Mouse (Mus musculus) adrenal gland, adult 8-10 months (tissue): ENCODE data around the gene Thg1l. TPM values are rescaled to one million over a fixed set of nuclear protein-coding genes. Genes with fewer than 3 reads are reported as not detected.

Source experiments
- DNase-seq: peaks from one replicate; pipeline ENCODE4 v3.0.0; 2022
- total RNA-seq, 4 experiments: library from RNA; stranded (reverse); gene quantifications; 2 replicates each; pipeline ENCODE4 v1.2.4; 2022

Thg1l gene
- total RNA-seq, result 10 to 100 TPM; 14.9 to 22.0 (median 17.9) TPM

GRCm38 (mm10) chr11:45955127-45955627 is at the start of gene Thg1l:
Thg1l (minus strand) TSS chr11:45955494.
- peak; percentile 88 for DNase-seq

- no peak for DNase-seq
Measured at GRCm38 (mm10) chr11:45992087-45992486, 36.8 kb upstream of the Thg1l start.

- DNase-seq, result no peak
Measured at GRCm38 (mm10) chr11:45991604-45992003, 36.3 kb upstream of the Thg1l start.

GRCm38 (mm10) chr11:45980893-45981253 is 25.6 kb upstream of the Thg1l start:
- no peak for DNase-seq

GRCm38 (mm10) chr11:45979946-45980892 is 24.9 kb upstream of the Thg1l start, which contains the start of gene Sox30:
Sox30 (plus strand) TSS chr11:45980310.
- DNase-seq, result peak; percentile 13

- no peak for DNase-seq
Measured at GRCm38 (mm10) chr11:45976061-45976460, 20.8 kb upstream of the Thg1l start.

GRCm38 (mm10) chr11:45974466-45974865 is 19.2 kb upstream of the Thg1l start:
- no peak for DNase-seq

GRCm38 (mm10) chr11:45973635-45974034 is 18.3 kb upstream of the Thg1l start:
- DNase-seq, result no peak

GRCm38 (mm10) chr11:45968466-45968865 is 13.2 kb upstream of the Thg1l start:
- no peak for DNase-seq

GRCm38 (mm10) chr11:45966896-45967295 is 11.6 kb upstream of the Thg1l start:
- no peak for DNase-seq

- DNase-seq, result no peak
Measured at GRCm38 (mm10) chr11:45960003-45960402, 4.7 kb upstream of the Thg1l start.

GRCm38 (mm10) chr11:45959598-45959997 is 4.3 kb upstream of the Thg1l start:
- DNase-seq, result no peak

GRCm38 (mm10) chr11:45947491-45947890 is 7.8 kb downstream of the Thg1l start:
- DNase-seq, result no peak

- no peak for DNase-seq
Measured at GRCm38 (mm10) chr11:45946796-45947195, 8.5 kb downstream of the Thg1l start.

- peak; percentile 92 for DNase-seq
Measured at GRCm38 (mm10) chr11:45944643-45945156, 10.6 kb downstream of the Thg1l start, which contains the start of gene Lsm11. Lsm11 (minus strand) TSS chr11:45944935.

GRCm38 (mm10) chr11:45943891-45944642 is 11.2 kb downstream of the Thg1l start:
- peak; percentile 25 for DNase-seq

- no peak for DNase-seq
Measured at GRCm38 (mm10) chr11:45943108-45943705, 12.1 kb downstream of the Thg1l start.

GRCm38 (mm10) chr11:45942281-45942680 is 13.0 kb downstream of the Thg1l start:
- DNase-seq, result peak; percentile 51

- no peak for DNase-seq
Measured at GRCm38 (mm10) chr11:45938917-45939316, 16.4 kb downstream of the Thg1l start.

GRCm38 (mm10) chr11:45937478-45937877 is 17.8 kb downstream of the Thg1l start:
- no peak for DNase-seq

GRCm38 (mm10) chr11:45932771-45933170 is 22.5 kb downstream of the Thg1l start:
- DNase-seq, result no peak

GRCm38 (mm10) chr11:45929541-45929940 is 25.8 kb downstream of the Thg1l start:
- peak; percentile 50 for DNase-seq
